Mouse (Mus musculus) MEL (cell line): ENCODE data around the gene Mospd2. TPM values are rescaled to one million over a fixed set of nuclear protein-coding genes. Genes with fewer than 3 reads are reported as not detected.
A peak's percentile ranks its signal among the peaks of the same experiment; 100 is the strongest.

ENCODE experiments used
- DNase-seq: peaks from one replicate; pipeline ENCODE4 v3.0.0; 2011; ENCODE audit warnings: low read depth, low spot score
- H3K27ac ChIP-seq: 2 replicates; pipeline ENCODE4 v1.5.1; 2012; ENCODE audit warnings: low read depth, mild to moderate bottlenecking, control low read depth, low read length, moderate library complexity; ENCODE audit not compliant: control insufficient read depth
- H3K27me3 ChIP-seq, 2 experiments: fragments of 150-350 bp in 1 of 2; sonication (generic) in 1 of 2; 2 replicates each; pipeline ENCODE4 v1.6.1; 2012; ENCODE audit warnings: low read length in 2 of 2, mild to moderate bottlenecking in 2 of 2, improper control_type of control experiment in 1 of 2, moderate library complexity in 1 of 2; ENCODE audit not compliant: insufficient read depth in 2 of 2, control insufficient read depth in 1 of 2
- H3K36me3 ChIP-seq, 2 experiments: 2 replicates each; pipeline ENCODE4 v1.6.1; 2012 to 2014; ENCODE audit warnings: low read length in 2 of 2, improper control_type of control experiment in 1 of 2, inconsistent platforms in 1 of 2, mild to moderate bottlenecking in 1 of 2; ENCODE audit not compliant: insufficient read depth in 2 of 2, control insufficient read depth in 1 of 2
- H3K4me1 ChIP-seq, 2 experiments: fragments of 150-350 bp in 1 of 2; sonication (generic) in 1 of 2; 2 replicates each; pipeline ENCODE4 v1.6.1; 2012; ENCODE audit warnings: low read length in 2 of 2, improper control_type of control experiment in 1 of 2, mild to moderate bottlenecking in 1 of 2; ENCODE audit not compliant: insufficient read depth in 2 of 2, control insufficient read depth in 1 of 2
- H3K4me3 ChIP-seq, 2 experiments: fragments of 150-350 bp in 1 of 2; sonication (generic) in 1 of 2; 2 replicates each; pipeline ENCODE4 v1.5.1; 2012; ENCODE audit warnings: low read depth in 2 of 2, low read length in 2 of 2, mild to moderate bottlenecking in 2 of 2, moderate library complexity in 2 of 2, control low read depth in 1 of 2, improper control_type of control experiment in 1 of 2; ENCODE audit not compliant: control insufficient read depth in 1 of 2, insufficient read depth in 1 of 2
- H3K79me2 ChIP-seq: 2 replicates; pipeline ENCODE4 v1.6.1; 2012; ENCODE audit warnings: mild to moderate bottlenecking, low read length, moderate library complexity; ENCODE audit not compliant: control insufficient read depth, poor library complexity, insufficient read depth
- H3K9ac ChIP-seq: 2 replicates; pipeline ENCODE4 v1.6.1; 2012; ENCODE audit warnings: low read depth, mild to moderate bottlenecking, control low read depth, low read length, moderate library complexity; ENCODE audit not compliant: control insufficient read depth, poor library complexity, severe bottlenecking
- H3K9me3 ChIP-seq: fragments of 150-350 bp; sonication (generic); replicated peaks from 2 replicates; pipeline ENCODE4 v1.6.1; 2012; ENCODE audit warnings: mild to moderate bottlenecking, low read length, improper control_type of control experiment, moderate library complexity; ENCODE audit not compliant: insufficient read depth
- BHLHE40 ChIP-seq: IDR thresholded peaks from 2 replicates; pipeline ENCODE4 v1.6.1; 2012; ENCODE audit warnings: low read depth, mild to moderate bottlenecking, inconsistent platforms, low read length, improper control_type of control experiment, borderline replicate concordance
- ELF1 ChIP-seq: IDR thresholded peaks from 2 replicates; pipeline ENCODE4 v1.6.1; 2014; ENCODE audit warnings: low read depth, mild to moderate bottlenecking, inconsistent platforms, low read length, improper control_type of control experiment, moderate library complexity
- EP300 ChIP-seq, 2 experiments: IDR thresholded peaks; 2 replicates each; pipeline ENCODE4 v1.6.1; 2011; ENCODE audit warnings: improper control_type of control experiment in 2 of 2, low read length in 2 of 2, low read depth in 1 of 2, mild to moderate bottlenecking in 1 of 2
- GABPA ChIP-seq: IDR thresholded peaks from 2 replicates; pipeline ENCODE4 v1.6.1; 2012; ENCODE audit warnings: low read depth, mild to moderate bottlenecking, inconsistent platforms, low read length, improper control_type of control experiment, moderate library complexity
- GATA1 ChIP-seq: IDR thresholded peaks from 2 replicates; pipeline ENCODE4 v1.6.1; 2011; ENCODE audit warnings: low read depth, low read length, improper control_type of control experiment
- JUND ChIP-seq: IDR thresholded peaks from 2 replicates; pipeline ENCODE4 v1.6.1; 2011; ENCODE audit warnings: low read depth, mild to moderate bottlenecking, improper control_type of control experiment, low read length
- KAT2A ChIP-seq: conservative IDR thresholded peaks from 2 replicates; pipeline ENCODE4 v1.6.1; 2012; ENCODE audit warnings: low read depth, low read length, improper control_type of control experiment, inconsistent platforms
- MEF2A ChIP-seq: IDR thresholded peaks from 2 replicates; pipeline ENCODE4 v1.6.1; 2014; ENCODE audit warnings: low read depth, mild to moderate bottlenecking, inconsistent platforms, low read length, improper control_type of control experiment; ENCODE audit not compliant: poor library complexity, insufficient replicate concordance, severe bottlenecking; ENCODE audit errors: extremely low read depth
- USF1 ChIP-seq: IDR thresholded peaks from 2 replicates; pipeline ENCODE4 v1.6.1; 2014; ENCODE audit warnings: low read depth, mild to moderate bottlenecking, inconsistent platforms, low read length, improper control_type of control experiment, moderate library complexity
- ZC3H11A ChIP-seq: IDR thresholded peaks from 2 replicates; pipeline ENCODE4 v1.6.1; 2012; ENCODE audit warnings: low read depth, mild to moderate bottlenecking, inconsistent platforms, low read length, improper control_type of control experiment
- ZMIZ1 ChIP-seq: IDR thresholded peaks from 2 replicates; pipeline ENCODE4 v1.6.1; 2012; ENCODE audit warnings: low read depth, mild to moderate bottlenecking, inconsistent platforms, low read length, improper control_type of control experiment, moderate library complexity
- polyA plus RNA-seq, 2 experiments: library from polyadenylated mRNA; stranded (reverse) in 1 of 2; unstranded in 1 of 2; fragments of >175 nt in 1 of 2; fragments of >200 nt in 1 of 2; gene quantifications; 2 replicates each; pipeline versions ENCODE4 v1.2.1 to v1.2.4; 2012; ENCODE audit warnings: low replicate concordance in 2 of 2, low read depth in 1 of 2; ENCODE audit not compliant: insufficient read length in 2 of 2, insufficient read depth in 1 of 2, missing spikeins in 1 of 2
- total RNA-seq: library from RNA; depleted of rRNA; stranded (reverse); fragments of 300-350 nt; gene quantifications from 2 replicates; pipeline ENCODE4 v1.2.3, GENCODE M21; 2012

Gene Mospd2
- total and polyA plus RNA-seq, 3 experiments: 8.2 to 8.9 TPM; not detected in 1

DNA sequence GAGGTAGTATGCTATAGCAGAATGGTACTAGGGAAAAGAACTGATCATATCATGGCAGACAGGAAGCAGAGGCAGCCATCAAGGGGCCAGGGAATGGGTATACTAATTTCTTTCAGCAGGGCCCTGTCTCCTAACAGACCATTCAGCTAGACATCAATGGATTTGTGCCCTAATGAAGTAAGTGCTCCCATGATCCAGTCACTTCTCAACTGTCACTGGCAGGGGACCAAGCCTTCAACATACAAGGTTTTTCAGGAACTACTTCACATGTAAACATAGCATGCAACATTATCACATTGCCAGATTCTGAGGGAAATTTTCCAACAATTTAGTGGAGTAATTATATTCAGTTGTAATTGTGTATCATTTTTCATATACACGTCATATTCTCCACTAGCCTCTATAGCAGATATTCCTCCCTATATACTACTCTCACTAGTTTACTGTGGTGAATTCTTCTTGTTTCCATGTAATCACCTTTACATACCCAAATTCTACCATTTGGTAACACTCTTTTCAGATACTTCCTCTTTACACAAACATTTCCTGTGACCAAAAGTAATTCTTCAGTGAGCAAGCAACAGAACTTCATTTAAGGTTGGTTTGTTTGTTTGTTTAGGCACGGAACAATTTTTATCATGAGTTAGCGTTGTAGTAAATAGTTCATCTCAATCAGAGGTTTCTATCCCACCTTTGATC is 14.3 kb downstream of the Mospd2 start:
- Histone ChIP-seq H3K4me1 (no peaks in the 10 kb centered on the region; a peak in 1 of 4 replicates), H3K9ac (no peak overlapping the region), H3K4me3 (no peak overlapping the region), H3K9me3 (no peaks in the 10 kb centered on the region), H3K79me2 (no peaks in the 10 kb centered on the region), H3K27ac (no peak overlapping the region), H3K36me3 (peaks cover 0 to 2% of the 10 kb centered on the region in 2 experiments; a peak in 3 of 4 replicates), H3K27me3 (no peaks in the 10 kb centered on the region)
- peak; percentile 13 for DNase-seq
- TF ChIP-seq KAT2A: no peak
- TF ChIP-seq GATA1: no peak
- no peak for TF ChIP-seq USF1

DNA sequence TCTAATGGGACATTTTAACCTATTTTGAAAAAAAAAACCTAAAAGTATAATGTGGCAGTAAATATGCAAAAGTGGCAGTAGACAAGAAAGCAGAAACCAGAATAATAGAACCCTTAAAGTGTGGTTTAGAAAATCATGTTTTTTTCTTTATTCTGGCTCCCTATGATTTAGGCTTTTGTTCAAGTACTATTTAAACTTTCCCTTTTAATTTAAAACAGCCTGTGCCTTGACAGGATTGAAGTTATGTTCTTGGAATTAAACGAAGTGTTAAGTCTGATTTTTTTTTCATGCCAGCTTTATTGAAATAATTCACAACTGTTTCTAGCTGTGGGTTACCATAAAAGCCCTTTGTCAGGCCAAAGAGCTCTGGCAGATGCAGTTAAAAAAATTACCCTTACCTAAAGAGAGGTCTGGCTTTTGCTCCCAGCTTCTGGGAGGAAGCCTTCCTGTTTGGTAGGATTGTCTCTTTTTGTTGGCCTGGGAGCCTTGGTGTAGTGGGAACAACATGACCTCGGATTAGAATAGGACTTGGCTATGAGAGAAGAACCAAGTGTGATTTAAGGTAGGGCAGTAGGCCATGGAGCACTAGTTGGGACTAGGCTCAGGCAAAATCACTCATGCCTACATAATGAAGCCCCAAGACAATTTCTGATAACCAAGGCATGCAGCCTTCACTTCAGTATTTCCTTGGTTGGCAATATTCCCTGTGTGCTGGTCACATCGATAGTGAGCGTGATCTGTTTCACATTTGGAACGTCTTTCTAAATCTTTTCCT is 27.4 kb downstream of the Mospd2 start:
- Histone ChIP-seq H3K9me3 (no peaks in the 10 kb centered on the region), H3K4me3 (no peak overlapping the region), H3K4me1 (no peaks in the 10 kb centered on the region), H3K9ac (no peak overlapping the region), H3K27ac (no peak overlapping the region), H3K36me3 (no peaks in the 10 kb centered on the region; a peak in 1 of 4 replicates), H3K79me2 (no peaks in the 10 kb centered on the region), H3K27me3 (no peaks in the 10 kb centered on the region)
- no peak for DNase-seq
- TF ChIP-seq EP300 (IDR thresholded peaks at IDR 0.05; ENCODE audit: low read depth in 1 of 2, low read length in 2 of 2) (no peak), GABPA (no peak), JUND (no peak)

DNA sequence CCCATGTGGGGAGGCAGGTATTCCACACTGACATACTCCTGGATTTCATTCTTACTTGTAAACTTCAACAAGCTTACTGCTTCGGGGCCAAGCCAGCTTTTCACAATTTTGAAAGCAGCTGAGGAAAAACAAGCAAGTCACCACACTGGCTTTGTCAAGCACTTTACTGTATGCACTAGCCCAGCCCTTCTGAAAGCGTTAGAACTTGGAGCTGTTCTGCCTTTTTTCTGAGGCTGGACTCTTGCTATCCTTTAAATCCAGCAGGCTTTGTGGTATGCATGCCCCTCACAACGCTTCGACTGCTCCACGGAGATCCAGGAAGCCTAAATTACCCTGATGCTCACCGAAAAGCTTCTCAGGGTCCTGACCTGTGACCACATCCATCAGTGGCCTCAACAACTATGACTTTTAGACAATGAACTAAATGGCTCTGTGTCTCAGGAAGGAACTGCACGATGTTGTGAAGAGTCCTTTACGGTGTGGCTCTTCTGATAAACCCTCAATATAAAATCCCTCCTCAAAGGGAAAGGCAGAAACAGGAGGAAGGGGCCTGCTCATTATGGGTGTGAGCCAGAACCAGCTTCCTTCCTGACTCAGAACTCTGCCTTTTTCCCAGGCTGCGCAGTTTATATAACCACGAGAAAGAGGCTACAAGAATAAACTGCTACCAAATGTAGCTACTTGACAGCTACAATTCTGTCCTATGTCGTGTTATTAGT is 28.2 kb downstream of the Mospd2 start:
- DNase-seq: no peak
- H3K9ac ChIP-seq: no peak overlapping the region
- H3K4me1 ChIP-seq: no peaks in the 10 kb centered on the region
- no peaks in the 10 kb centered on the region for H3K79me2 ChIP-seq
- H3K9me3 ChIP-seq: no peaks in the 10 kb centered on the region
- H3K4me3 ChIP-seq: no peak overlapping the region
- no peaks in the 10 kb centered on the region; a peak in 1 of 4 replicates for H3K36me3 ChIP-seq
- H3K27ac ChIP-seq: no peak overlapping the region
- TF ChIP-seq ZC3H11A (no peak), GABPA (no peak), ELF1 (no peak), ZMIZ1 (no peak), BHLHE40 (no peak), MEF2A (no peak)
- no peaks in the 10 kb centered on the region for H3K27me3 ChIP-seq
